Mouse (Mus musculus) testis, adult 2 months (tissue): ENCODE results near the gene Galnt14.

Experiments
- CTCF ChIP-seq: fragments of 200-500 bp; IDR thresholded peaks from 2 replicates; pipeline ENCODE4 v1.5.1; 2012; ENCODE audit warnings: low read depth, mild to moderate bottlenecking, inconsistent platforms, low read length, moderate library complexity; ENCODE audit not compliant: control insufficient read depth, insufficient read depth, insufficient replicate concordance
- POLR2A ChIP-seq: fragments of 200-500 bp; IDR thresholded peaks from 2 replicates; pipeline ENCODE4 v1.6.1; 2012; ENCODE audit warnings: low read depth, mild to moderate bottlenecking, inconsistent platforms, low read length, moderate library complexity; ENCODE audit not compliant: control insufficient read depth

DNA sequence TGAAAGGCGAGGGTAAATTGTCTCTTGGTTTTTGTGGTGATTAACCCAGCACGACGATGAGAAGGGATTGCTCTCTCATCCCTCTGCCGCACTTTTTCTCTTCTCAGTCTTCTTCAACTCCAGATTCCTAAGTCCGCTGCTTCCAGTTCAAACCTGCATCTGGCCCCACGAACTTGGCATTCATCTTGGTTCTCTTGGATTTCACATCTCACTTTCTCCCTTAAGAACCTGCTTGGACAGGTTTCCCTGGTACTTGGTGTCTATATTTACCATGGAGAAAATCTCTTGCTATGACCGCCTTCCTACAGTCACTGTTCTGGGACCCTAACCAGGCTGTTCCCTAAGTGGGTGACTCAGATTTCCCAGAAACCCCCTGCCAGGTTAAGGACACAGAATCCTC, 188.1 kb downstream of the Galnt14 start:
- TF ChIP-seq CTCF = no peak
- no peak for TF ChIP-seq POLR2A
